Mouse (Mus musculus) heart, embryonic 12.5 days (tissue): ENCODE data around the gene Fbxw2. TPM values are rescaled to one million over a fixed set of nuclear protein-coding genes. Genes with fewer than 3 reads are reported as not detected.
"Not testable (repeated sequence)": the region's sequence is repeated elsewhere in the genome, so short reads cannot be mapped to it uniquely, and the experiment has no call there.

Experiments
- ATAC-seq: fragments of 200-750 bp; cut with Nextera tagmentation; 2 replicates; pipeline ENCODE4 v1.8.0; 2017; ENCODE audit warnings: moderate TSS enrichment, moderate library complexity; ENCODE audit not compliant: insufficient number of reproducible peaks, low FRiP score
- H3K27ac ChIP-seq: fragments of 300-500 bp; sonication (generic); 2 replicates; pipeline ENCODE4 v1.5.1; 2016; ENCODE audit warnings: mild to moderate bottlenecking, moderate library complexity; ENCODE audit not compliant: poor library complexity, severe bottlenecking
- H3K27me3 ChIP-seq: fragments of 300-500 bp; sonication (generic); replicated peaks from 2 replicates; pipeline ENCODE4 v1.6.1; 2016; ENCODE audit warnings: mild to moderate bottlenecking, moderate library complexity
- H3K36me3 ChIP-seq: fragments of 300-500 bp; sonication (generic); 2 replicates; pipeline ENCODE4 v1.6.1; 2016; ENCODE audit warnings: mild to moderate bottlenecking, moderate library complexity
- H3K4me1 ChIP-seq: fragments of 300-500 bp; sonication (generic); replicated peaks from 2 replicates; pipeline ENCODE4 v1.6.1; 2016; ENCODE audit warnings: mild to moderate bottlenecking
- H3K4me2 ChIP-seq: fragments of 300-500 bp; sonication (generic); 2 replicates; pipeline ENCODE4 v1.6.1; 2016; ENCODE audit warnings: mild to moderate bottlenecking, moderate library complexity
- H3K4me3 ChIP-seq: fragments of 300-500 bp; sonication (generic); 2 replicates; pipeline ENCODE4 v1.5.1; 2016; ENCODE audit warnings: mild to moderate bottlenecking
- H3K9ac ChIP-seq: fragments of 300-500 bp; sonication (generic); 2 replicates; pipeline ENCODE4 v1.6.1; 2016; ENCODE audit warnings: mild to moderate bottlenecking, moderate library complexity
- H3K9me3 ChIP-seq: fragments of 300-500 bp; sonication (generic); replicated peaks from 2 replicates; pipeline ENCODE4 v1.6.1; 2016; ENCODE audit warnings: mild to moderate bottlenecking, moderate library complexity
- WGBS: fragments of 180-500 bp; shearing (Covaris S2); methylation state at CpG from one replicate; pipeline ENCODE4 v1.1.7; 2016; 5-methylcytosine and 5-hydroxymethylcytosine counted together
- polyA plus RNA-seq: library from polyadenylated mRNA; unstranded; fragments of >200 nt; fragmentation: Nextera tagmentation; extraction: Ambion mirVana; gene quantifications from 2 replicates; pipeline ENCODE4 v1.2.1, GENCODE M21; 2016

Fbxw2 gene
- polyA plus RNA-seq, 1 experiment from 2014 or later = 66.9 TPM

- no peaks in the 10 kb centered on the region for H3K9me3 ChIP-seq
- H3K4me2 ChIP-seq = no peak overlapping the region
- no peak for ATAC-seq
- H3K36me3 ChIP-seq = peaks cover 62% of the 10 kb centered on the region
- no peak overlapping the region for H3K9ac ChIP-seq
- no peak overlapping the region for H3K4me3 ChIP-seq
- no peaks in the 10 kb centered on the region for H3K27me3 ChIP-seq
- no peak overlapping the region for H3K27ac ChIP-seq
- peaks cover 2% of the 10 kb centered on the region; the same call in 1 of the 2 replicates for H3K4me1 ChIP-seq
- WGBS = 91% methylated on average over 3 of the region's 3 CpGs
These were observed 15.3 kb downstream of the Fbxw2 start for GRCm38 (mm10) chr2:34810775-34811174.

GRCm38 (mm10) chr2:34809568-34809967, 16.5 kb downstream of the Fbxw2 start:
- no peak overlapping the region for H3K4me3 ChIP-seq
- H3K27me3 ChIP-seq = no peaks in the 10 kb centered on the region
- ATAC-seq = no peak
- H3K4me1 ChIP-seq = peaks cover 5% of the 10 kb centered on the region
- peaks cover 61% of the 10 kb centered on the region for H3K36me3 ChIP-seq
- 92% methylated on average over 1 of the region's 1 CpGs for WGBS
- H3K9me3 ChIP-seq = no peaks in the 10 kb centered on the region
- no peak overlapping the region for H3K27ac ChIP-seq
- H3K9ac ChIP-seq = no peak overlapping the region
- no peak overlapping the region for H3K4me2 ChIP-seq

- no peak overlapping the region for H3K27ac ChIP-seq
- H3K4me2 ChIP-seq = no peak overlapping the region
- H3K9ac ChIP-seq = no peak overlapping the region
- peaks cover 13% of the 10 kb centered on the region for H3K4me1 ChIP-seq
- WGBS = 66% methylated on average over 2 of the region's 2 CpGs
- H3K9me3 ChIP-seq = no peaks in the 10 kb centered on the region
- peaks cover 49% of the 10 kb centered on the region for H3K36me3 ChIP-seq
- H3K4me3 ChIP-seq = no peak overlapping the region
- H3K27me3 ChIP-seq = no peaks in the 10 kb centered on the region
- no peak for ATAC-seq
These were observed 18.1 kb downstream of the Fbxw2 start for GRCm38 (mm10) chr2:34808057-34808456.

- no peak for ATAC-seq
- Histone ChIP-seq H3K36me3 (peaks cover 31% of the 10 kb centered on the region), H3K4me3 (no peak overlapping the region), H3K4me2 (no peak overlapping the region), H3K27ac (no peak overlapping the region), H3K9me3 (no peaks in the 10 kb centered on the region), H3K4me1 (peaks cover 15% of the 10 kb centered on the region), H3K27me3 (no peaks in the 10 kb centered on the region), H3K9ac (no peak overlapping the region)
- 90% methylated on average over 10 of the region's 10 CpGs for WGBS
These were observed 20.7 kb downstream of the Fbxw2 start for GRCm38 (mm10) chr2:34805364-34805950.

GRCm38 (mm10) chr2:34804815-34805214, 21.3 kb downstream of the Fbxw2 start:
- 53% methylated on average over 1 of the region's 1 CpGs for WGBS
- no peak overlapping the region for H3K4me3 ChIP-seq
- H3K4me2 ChIP-seq = no peak overlapping the region
- no peaks in the 10 kb centered on the region for H3K9me3 ChIP-seq
- H3K36me3 ChIP-seq = peaks cover 28% of the 10 kb centered on the region
- peaks cover 18% of the 10 kb centered on the region for H3K4me1 ChIP-seq
- H3K9ac ChIP-seq = no peak overlapping the region
- no peak for ATAC-seq
- H3K27ac ChIP-seq = no peak overlapping the region
- H3K27me3 ChIP-seq = no peaks in the 10 kb centered on the region

GRCm38 (mm10) chr2:34804172-34804571, 21.9 kb downstream of the Fbxw2 start:
- WGBS = 92% methylated on average over 2 of the region's 2 CpGs
- no peak overlapping the region for H3K9ac ChIP-seq
- no peak for ATAC-seq

GRCm38 (mm10) chr2:34803746-34804145, 22.4 kb downstream of the Fbxw2 start:
- H3K27ac ChIP-seq = no peak overlapping the region
- peaks cover 20% of the 10 kb centered on the region for H3K4me1 ChIP-seq
- WGBS = 82% methylated on average over 3 of the region's 3 CpGs
- ATAC-seq = no peak
- no peaks in the 10 kb centered on the region for H3K27me3 ChIP-seq
- peak overlapping the region; percentile 62; the same call in 1 of the 2 replicates for H3K9ac ChIP-seq
- no peaks in the 10 kb centered on the region for H3K9me3 ChIP-seq
- H3K36me3 ChIP-seq = peaks cover 24% of the 10 kb centered on the region
- H3K4me2 ChIP-seq = peak overlapping the region; percentile 50
- peak overlapping the region; percentile 11 for H3K4me3 ChIP-seq

More at GRCm38 (mm10) chr2:34804172-34804571, 21.9 kb downstream of the Fbxw2 start:
- Histone ChIP-seq H3K4me1 (peaks cover 18% of the 10 kb centered on the region), H3K27ac (no peak overlapping the region), H3K4me3 (no peak overlapping the region), H3K9me3 (no peaks in the 10 kb centered on the region), H3K4me2 (peak overlapping the region; percentile 4; the same call in 1 of the 2 replicates), H3K36me3 (peaks cover 28% of the 10 kb centered on the region), H3K27me3 (no peaks in the 10 kb centered on the region)

GRCm38 (mm10) chr2:34802565-34803245, 23.4 kb downstream of the Fbxw2 start:
- peaks cover 19% of the 10 kb centered on the region for H3K36me3 ChIP-seq
- H3K9me3 ChIP-seq, H3K27me3 ChIP-seq: not testable (repeated sequence)
- peaks cover 23% of the 10 kb centered on the region for H3K4me1 ChIP-seq
- peak overlapping the region; percentile 97 for H3K27ac ChIP-seq
- peak overlapping the region; percentile 81 for H3K4me3 ChIP-seq
- peak; percentile 65 for ATAC-seq
- under 1% methylated on average over 32 of the region's 32 CpGs for WGBS
- peak overlapping the region; percentile 90 for H3K9ac ChIP-seq
- peak overlapping the region; percentile 81 for H3K4me2 ChIP-seq

GRCm38 (mm10) chr2:34801516-34802482, 24.3 kb downstream of the Fbxw2 start:
- H3K4me1 ChIP-seq = peaks cover 23% of the 10 kb centered on the region
- H3K27me3 ChIP-seq = no peaks in the 10 kb centered on the region
- ATAC-seq = peak; percentile 96
- H3K9me3 ChIP-seq = no peaks in the 10 kb centered on the region
- H3K4me2 ChIP-seq = peak overlapping the region; percentile 60
- peaks cover 16% of the 10 kb centered on the region for H3K36me3 ChIP-seq
- peak overlapping the region; percentile 90 for H3K9ac ChIP-seq
- WGBS = 5% methylated on average over 39 of the region's 39 CpGs
- H3K27ac ChIP-seq = peak overlapping the region; percentile 97
- peak overlapping the region; percentile 81 for H3K4me3 ChIP-seq

- 60% methylated on average over 7 of the region's 7 CpGs for WGBS
- Histone ChIP-seq H3K4me2 (peak overlapping the region; percentile 75; the same call in 1 of the 2 replicates), H3K4me1 (peaks cover 21% of the 10 kb centered on the region), H3K4me3 (peak overlapping the region; percentile 70; the same call in 1 of the 2 replicates), H3K9me3 (no peaks in the 10 kb centered on the region), H3K27ac (no peak overlapping the region; the same call in 1 of the 2 replicates), H3K27me3 (no peaks in the 10 kb centered on the region), H3K9ac (no peak overlapping the region), H3K36me3 (peaks cover 19% of the 10 kb centered on the region)
- ATAC-seq = no peak
These were observed 25.7 kb downstream of the Fbxw2 start for GRCm38 (mm10) chr2:34800371-34800770.
